Comparison of ENCODE assay signal across 22 mouse cellular contexts in the genomic region with DNA sequence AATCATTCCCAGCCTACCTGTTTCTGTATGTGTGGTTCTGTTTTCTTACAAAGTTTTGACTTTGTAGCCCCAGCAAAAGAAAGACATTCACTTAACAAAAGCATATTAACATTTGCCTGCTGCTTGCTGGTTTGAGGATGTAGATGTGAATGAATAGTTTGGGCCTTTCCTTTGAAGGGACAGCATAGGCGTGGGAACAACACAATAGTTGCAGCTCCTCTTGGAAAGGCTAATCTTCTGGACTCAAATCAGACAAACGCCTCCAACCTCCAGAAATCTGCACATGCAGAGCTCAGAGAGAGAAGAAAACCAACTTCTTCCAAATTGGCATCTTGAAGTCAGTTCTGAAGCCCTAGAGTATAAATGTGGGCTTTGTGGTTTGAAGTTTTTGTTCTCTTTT. TPM values are rescaled to one million over a fixed set of nuclear protein-coding genes. Genes with fewer than 3 reads are reported as not detected.
DNase-seq lines count a peak whose midpoint lies in the region; ATAC-seq and TF ChIP-seq lines count a peak whose summit lies in the region.
"Had no signal": no experiment of that assay in that cellular context is flagged by ENCODE, and none has a peak within 500 bp of the region (broad histone marks: within the 10 kb centered on the region; RNA-seq: fewer than 3 reads in every experiment).

No protein-coding gene starts in this region.

- H3K4me3 ChIP-seq in heart, embryonic 16.5 days (ENCODE audit: low read length): no peak overlapping the region
- H3K4me3 ChIP-seq in embryonic facial prominence, embryonic 15.5 days (replicated peaks): no peak overlapping the region
- H3K4me3 ChIP-seq in liver, postnatal 0 days (ENCODE audit: low read depth, low read length): no peak overlapping the region
- H3K4me3 ChIP-seq: heart, embryonic 15.5 days; limb, embryonic 13.5 days; liver, embryonic 12.5 days had no signal

- H3K36me3 ChIP-seq in heart, embryonic 16.5 days (ENCODE audit: control insufficient read depth, insufficient read depth): peaks cover 27% of the 10 kb centered on the region
- H3K36me3 ChIP-seq in embryonic facial prominence, embryonic 15.5 days: peaks cover 38% of the 10 kb centered on the region
- peaks cover 61% of the 10 kb centered on the region for H3K36me3 ChIP-seq in liver, postnatal 0 days (replicated peaks; ENCODE audit: insufficient read depth, low read length)

- H3K4me1 ChIP-seq in heart, embryonic 16.5 days (ENCODE audit: control insufficient read depth, insufficient read depth, low read length): peaks cover 13% of the 10 kb centered on the region
- 0 out of 2 replicates have a peak, but pooled peaks cover 6% of the 10 kb centered on the region for H3K4me1 ChIP-seq in embryonic facial prominence, embryonic 15.5 days
- no peaks in the 10 kb centered on the region for H3K4me1 ChIP-seq in liver, postnatal 0 days (ENCODE audit: insufficient read depth)
- H3K4me1 ChIP-seq: limb, embryonic 13.5 days had no signal

- H3K27me3 ChIP-seq in heart, embryonic 16.5 days (ENCODE audit: control insufficient read depth, insufficient read depth, low read length): no peaks in the 10 kb centered on the region
- H3K27me3 ChIP-seq in embryonic facial prominence, embryonic 15.5 days: no peaks in the 10 kb centered on the region
- H3K27me3 ChIP-seq in liver, postnatal 0 days (ENCODE audit: insufficient read depth, low read length): no peaks in the 10 kb centered on the region
- H3K27me3 ChIP-seq: heart, embryonic 15.5 days; limb, embryonic 13.5 days; liver, embryonic 12.5 days had no signal

- H3K27ac ChIP-seq in heart, embryonic 16.5 days (ENCODE audit: low read length): peak overlapping the region; percentile 35
- H3K27ac ChIP-seq in embryonic facial prominence, embryonic 15.5 days (replicated peaks): peak overlapping the region; percentile 39; the same call in 1 of the 2 replicates
- H3K27ac ChIP-seq in liver, postnatal 0 days (ENCODE audit: low read depth): no peak overlapping the region
- H3K27ac ChIP-seq: hindbrain, postnatal 0 days; limb, embryonic 13.5 days; liver, embryonic 12.5 days had no signal

- 72% methylated on average over 2 of the region's 2 CpGs for WGBS in heart, embryonic 16.5 days
- WGBS in embryonic facial prominence, embryonic 15.5 days: 74% methylated on average over 2 of the region's 2 CpGs
- WGBS in liver, postnatal 0 days (ENCODE audit: insufficient replicate concordance): 86% methylated on average over 2 of the region's 2 CpGs

- no peak for DNase-seq in heart, postnatal 10 days
- peak; percentile 17 for DNase-seq in right cerebral cortex, adult 18-20 months
- DNase-seq in right cerebral cortex, postnatal 10 days (ENCODE audit: low spot score in 2 of 2): no peak
- DNase-seq in liver, postnatal 0 days: no peak
- no peak for DNase-seq in cerebellum, postnatal 36 days
- DNase-seq: adrenal gland, postnatal 14 days; cerebellum, adult 8-10 months; gastrocnemius, postnatal 36 days; layer of hippocampus, adult 9-11 months; lung, adult 2 months; lung, postnatal 14 days; midbrain, embryonic 14.5 days; right cerebral cortex, postnatal 14 days; thymus, postnatal 14 days had no signal

- H3K4me2 ChIP-seq in heart, embryonic 16.5 days (ENCODE audit: low read depth, low read length): no peak overlapping the region
- H3K4me2 ChIP-seq in embryonic facial prominence, embryonic 15.5 days (replicated peaks): no peak overlapping the region
- no peak overlapping the region for H3K4me2 ChIP-seq in liver, postnatal 0 days (ENCODE audit: low read depth, low read length)
- H3K4me2 ChIP-seq: heart, embryonic 15.5 days; limb, embryonic 13.5 days; liver, embryonic 12.5 days had no signal

- H3K9me3 ChIP-seq in heart, embryonic 16.5 days (replicated peaks; ENCODE audit: control insufficient read depth, low read length): no peaks in the 10 kb centered on the region
- no peaks in the 10 kb centered on the region for H3K9me3 ChIP-seq in embryonic facial prominence, embryonic 15.5 days (replicated peaks)
- no peaks in the 10 kb centered on the region for H3K9me3 ChIP-seq in liver, postnatal 0 days (ENCODE audit: low read length)
- H3K9me3 ChIP-seq: heart, embryonic 15.5 days; limb, embryonic 13.5 days; liver, embryonic 12.5 days had no signal

- no peak for ATAC-seq in heart, embryonic 16.5 days (replicated peaks; ENCODE audit: extremely low read depth, insufficient read depth, low FRiP score)
- no peak for ATAC-seq in embryonic facial prominence, embryonic 15.5 days (ENCODE audit: insufficient number of reproducible peaks, low FRiP score, low TSS enrichment, low read depth)
- ATAC-seq in liver, postnatal 0 days: no peak
- ATAC-seq: forebrain, embryonic 14.5 days; hindbrain, postnatal 0 days; intestine, embryonic 16.5 days; liver, embryonic 12.5 days had no signal

- intact Hi-C loops in heart, postnatal 10 days (cut with DNase I): loop anchor here (5.0 kb wide), 2 partner anchors 42 to 57 kb away; partner anchors contain the start of gene Mrpl42

- TF ChIP-seq CTCF in liver, postnatal 0 days (IDR thresholded peaks at IDR 0.05; ENCODE audit: low read depth): no peak

- no peak overlapping the region for H3K9ac ChIP-seq in heart, embryonic 16.5 days (ENCODE audit: low read length)
- H3K9ac ChIP-seq in embryonic facial prominence, embryonic 15.5 days: no peak overlapping the region
- no peak overlapping the region for H3K9ac ChIP-seq in liver, postnatal 0 days (replicated peaks)
- H3K9ac ChIP-seq: heart, embryonic 15.5 days; limb, embryonic 13.5 days; liver, embryonic 12.5 days had no signal

- no peak for TF ChIP-seq EP300 in liver, postnatal 0 days (IDR thresholded peaks at IDR 0.05; ENCODE audit: low read depth)

RNA-seq across cellular contexts. Expression of gene Nudt4, which starts 19.3 kb away (rescaled TPM):
- polyA plus RNA-seq in heart, embryonic 16.5 days (2015; fragmentation: Nextera tagmentation; extraction: Ambion mirVana): 72.6 and 83.7 TPM in 2 replicates
- total RNA-seq in heart, postnatal 10 days (2021): 100 to 1,000 TPM; 215 to 280 TPM
- polyA plus RNA-seq in embryonic facial prominence, embryonic 15.5 days (2015; fragmentation: Nextera tagmentation; extraction: Ambion mirVana): 81.1 and 82.2 TPM in 2 replicates
- polyA plus RNA-seq in liver, postnatal 0 days (2015; fragmentation: Nextera tagmentation; extraction: Ambion mirVana): 52.9 and 56.7 TPM in 2 replicates

RNA-seq across cellular contexts. Expression of gene Ube2n, which starts 29.7 kb away (rescaled TPM):
- 246 and 253 TPM in 2 replicates for polyA plus RNA-seq in heart, embryonic 16.5 days (2015; fragmentation: Nextera tagmentation; extraction: Ambion mirVana)
- 100 to 1,000 TPM; 118 to 134 TPM for total RNA-seq in heart, postnatal 10 days (2021)
- polyA plus RNA-seq in embryonic facial prominence, embryonic 15.5 days (2015; fragmentation: Nextera tagmentation; extraction: Ambion mirVana): 292 and 300 TPM in 2 replicates
- polyA plus RNA-seq in liver, postnatal 0 days (2015; fragmentation: Nextera tagmentation; extraction: Ambion mirVana): 92.7 and 94.2 TPM in 2 replicates

RNA-seq across cellular contexts. Expression of gene Mrpl42, which starts 42.9 kb away (rescaled TPM):
- 629 and 634 TPM in 2 replicates for polyA plus RNA-seq in heart, embryonic 16.5 days (2015; fragmentation: Nextera tagmentation; extraction: Ambion mirVana)
- total RNA-seq in heart, postnatal 10 days (2021): 100 to 1,000 TPM; 308 to 331 TPM
- polyA plus RNA-seq in embryonic facial prominence, embryonic 15.5 days (2015; fragmentation: Nextera tagmentation; extraction: Ambion mirVana): 258 and 260 TPM in 2 replicates
- polyA plus RNA-seq in liver, postnatal 0 days (2015; fragmentation: Nextera tagmentation; extraction: Ambion mirVana): 163 and 168 TPM in 2 replicates
